Mouse (Mus musculus) B cell, adult 67 days (primary cell): ENCODE measurements around the gene Gas7. TPM values are rescaled to one million over a fixed set of nuclear protein-coding genes. Genes with fewer than 3 reads are reported as not detected.

ENCODE experiments used
- total RNA-seq, 2 experiments: library from RNA; stranded (reverse); gene quantifications; 4 replicates each; pipeline ENCODE4 v1.2.4; 2023

Gene Gas7
- total RNA-seq = 1 to 10 TPM; 3.5 to 5.5 TPM

DNA sequence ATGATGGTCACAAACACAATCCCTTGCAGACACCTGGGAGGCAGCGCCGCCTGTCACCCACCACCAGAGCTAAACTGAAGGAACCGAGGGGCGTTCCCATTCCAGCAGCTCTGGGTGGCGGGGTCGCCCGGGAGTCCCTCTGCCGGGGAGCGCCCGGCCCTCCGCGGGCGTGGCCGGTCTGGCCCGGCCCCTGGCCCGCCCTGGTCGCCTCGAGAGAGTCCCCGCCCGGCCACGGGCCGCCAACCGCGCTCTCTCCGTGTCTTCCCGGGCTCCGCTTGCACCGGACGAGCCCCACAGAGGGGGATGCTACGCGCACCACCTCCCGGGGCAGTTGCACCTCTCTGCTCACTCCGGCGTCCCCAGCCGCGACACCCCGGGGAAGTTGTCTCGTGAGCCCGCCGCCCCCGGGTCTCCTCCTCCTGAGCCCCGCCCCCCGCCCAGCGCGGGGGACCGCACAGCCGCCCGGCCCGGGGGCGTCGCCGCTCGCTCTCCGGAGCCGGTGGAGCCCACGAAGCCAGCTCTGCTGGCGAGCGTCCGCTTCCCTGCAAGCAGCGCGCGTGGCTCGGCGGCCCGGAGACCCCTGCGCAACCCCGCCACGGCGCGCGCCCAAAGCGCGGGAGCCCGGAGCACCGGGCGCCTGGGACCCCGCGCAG is at the start of gene Gas7:
Gene Gas7, plus strand, starts transcription at position 564 of the 653 bp plus-strand sequence.

DNA sequence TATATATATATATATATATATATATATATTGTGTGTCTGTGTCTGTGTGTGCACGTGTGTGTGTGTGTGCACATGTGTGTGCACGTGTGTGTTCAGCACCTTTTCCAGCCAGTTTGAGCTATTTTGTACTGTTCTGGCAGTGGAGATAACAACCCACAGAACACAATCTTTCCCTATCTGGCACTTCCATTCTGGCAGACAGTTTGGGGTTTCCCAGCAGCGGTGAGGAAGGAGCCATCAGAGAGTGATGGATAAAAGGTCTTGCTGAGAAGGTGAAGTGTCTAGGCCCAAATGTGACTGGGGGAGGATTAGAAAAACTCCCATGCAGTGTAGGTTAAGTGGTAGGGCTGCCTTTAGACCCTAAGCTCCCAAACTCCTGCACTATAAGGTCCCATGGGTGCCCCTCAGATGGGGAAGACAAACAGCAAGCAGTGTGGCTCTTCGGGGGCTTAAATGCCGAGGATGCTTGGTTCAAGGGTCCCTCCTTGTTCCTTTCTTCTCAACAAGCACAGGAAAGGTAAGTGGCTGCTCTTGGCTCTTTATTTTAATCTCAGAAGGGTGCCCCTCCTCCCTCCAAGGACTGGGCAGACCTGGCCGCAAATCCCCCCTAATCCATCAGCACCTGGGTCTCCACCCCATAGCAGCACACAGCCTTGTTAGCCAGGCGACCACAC is 239.6 kb downstream of the Gas7 start, which contains the start of gene Rcvrn:
Gene Rcvrn, plus strand, starts transcription at position 624 of the 674 bp plus-strand sequence.

Other genes with a start within 250 kb of the Gas7 start
- not detected for gene Myh4, start 217.4 kb upstream of the Gas7 start, total RNA-seq
- gene Myh8, start 178.3 kb upstream of the Gas7 start, total RNA-seq = not detected
- gene Myh13, start 133.8 kb upstream of the Gas7 start, total RNA-seq = not detected
- not detected for gene Rcvrn, start 239.9 kb downstream of the Gas7 start, total RNA-seq